Mouse (Mus musculus) cerebellum, adult 9-11 months (tissue): Measurements from ENCODE around the gene Spg20.

ENCODE experiments used
- DNase-seq: peaks from one replicate; pipeline ENCODE4 v3.0.0; 2022

Spg20 gene

GRCm38 (mm10) chr3:55151656-55152433 lies 39.9 kb downstream of the Spg20 start:
- peak; percentile 31 for DNase-seq

GRCm38 (mm10) chr3:55152673-55153334 lies 40.9 kb downstream of the Spg20 start:
- no peak for DNase-seq

- no peak for DNase-seq
These were observed 42.3 kb downstream of the Spg20 start for GRCm38 (mm10) chr3:55154163-55154562.

GRCm38 (mm10) chr3:55157413-55157812 lies 45.5 kb downstream of the Spg20 start:
- no peak for DNase-seq

GRCm38 (mm10) chr3:55161144-55161543 lies 49.2 kb downstream of the Spg20 start:
- no peak for DNase-seq

- DNase-seq = no peak
These were observed 51.6 kb downstream of the Spg20 start for GRCm38 (mm10) chr3:55163510-55163909.

- DNase-seq = no peak
These were observed 60.6 kb downstream of the Spg20 start for GRCm38 (mm10) chr3:55172478-55172877.

GRCm38 (mm10) chr3:55177271-55177670 lies 65.4 kb downstream of the Spg20 start:
- DNase-seq = no peak

GRCm38 (mm10) chr3:55181766-55182165 lies 69.9 kb downstream of the Spg20 start, which contains the start of gene Sohlh2:
Gene Sohlh2 (plus strand): TSS chr3:55182028.
- no peak for DNase-seq
